Mouse (Mus musculus) limb, embryonic 11.5 days (tissue): ENCODE measurements at regions not wholly inside any gene's neighbourhood (a gene's known extent, or its start where the extent isn't known, plus 50 kb on each side); places are given as distances from the start of the nearest gene placed in this dataset.

Source experiments
- ATAC-seq: fragments of 200-750 bp; cut with Nextera tagmentation; 2 replicates; pipeline ENCODE4 v1.8.0; 2017; ENCODE audit warnings: low read depth; ENCODE audit not compliant: insufficient number of reproducible peaks, low FRiP score, low TSS enrichment
- DNase-seq: peaks from one replicate; pipeline ENCODE4 v3.0.0-alpha.2; 2015; ENCODE audit warnings: low spot score
- H3K27ac ChIP-seq: fragments of 300-500 bp; sonication (generic); replicated peaks from 2 replicates; pipeline ENCODE4 v1.5.1; 2014; ENCODE audit warnings: low read depth, mild to moderate bottlenecking, low read length
- H3K27me3 ChIP-seq: fragments of 300-500 bp; sonication (generic); 2 replicates; pipeline ENCODE4 v1.6.1; 2014; ENCODE audit warnings: mild to moderate bottlenecking, low read length, mixed read lengths; ENCODE audit not compliant: control insufficient read depth, insufficient read depth
- H3K36me3 ChIP-seq: fragments of 300-500 bp; sonication (generic); 2 replicates; pipeline ENCODE4 v1.6.1; 2014; ENCODE audit warnings: mild to moderate bottlenecking, low read length, moderate library complexity, mixed read lengths; ENCODE audit not compliant: control insufficient read depth, insufficient read depth
- H3K4me1 ChIP-seq: fragments of 300-500 bp; sonication (generic); 2 replicates; pipeline ENCODE4 v1.6.1; 2014; ENCODE audit warnings: low read length, mixed read lengths; ENCODE audit not compliant: control insufficient read depth, insufficient read depth
- H3K4me2 ChIP-seq: fragments of 300-500 bp; sonication (generic); 2 replicates; pipeline ENCODE4 v1.6.1; 2014; ENCODE audit warnings: low read depth, mild to moderate bottlenecking, moderate library complexity; ENCODE audit not compliant: severe bottlenecking
- H3K4me3 ChIP-seq: fragments of 300-500 bp; sonication (generic); 2 replicates; pipeline ENCODE4 v1.5.1; 2014; ENCODE audit warnings: low read depth, low read length
- H3K9ac ChIP-seq: fragments of 300-500 bp; sonication (generic); 2 replicates; pipeline ENCODE4 v1.6.1; 2014; ENCODE audit warnings: mild to moderate bottlenecking, low read length
- H3K9me3 ChIP-seq: fragments of 300-500 bp; sonication (generic); 2 replicates; pipeline ENCODE4 v1.6.1; 2016; ENCODE audit warnings: low read length; ENCODE audit not compliant: control insufficient read depth
- WGBS: fragments of 180-500 bp; shearing (Covaris S2); extraction: QIAGEN DNeasy Blood & Tissue Kit; methylation state at CpG from one replicate; pipeline ENCODE4 v1.1.7; 2014; 5-methylcytosine and 5-hydroxymethylcytosine counted together

- DNase-seq (no peak), ATAC-seq (no peak)
- Histone ChIP-seq H3K36me3 (no peaks in the 10 kb centered on the region), H3K27ac (no peak overlapping the region), H3K4me1 (no peaks in the 10 kb centered on the region), H3K9me3 (no peaks in the 10 kb centered on the region), H3K9ac (no peak overlapping the region), H3K4me2 (no peak overlapping the region), H3K4me3 (no peak overlapping the region), H3K27me3 (no peaks in the 10 kb centered on the region)
- 78% methylated on average over 5 of the region's 5 CpGs for WGBS
Observed at GRCm38 (mm10) chr17:88279656-88280055, 160.9 kb upstream of the Foxn2 start.

GRCm38 (mm10) chr17:88282711-88283110 is 157.8 kb upstream of the Foxn2 start:
- H3K4me2 ChIP-seq: no peak overlapping the region
- WGBS: 62% methylated on average over 1 of the region's 1 CpGs
- H3K9ac ChIP-seq: no peak overlapping the region
- no peaks in the 10 kb centered on the region for H3K4me1 ChIP-seq
- ATAC-seq (no peak), DNase-seq (no peak)
- H3K27me3 ChIP-seq: no peaks in the 10 kb centered on the region
- H3K27ac ChIP-seq: no peak overlapping the region
- no peaks in the 10 kb centered on the region for H3K9me3 ChIP-seq
- no peaks in the 10 kb centered on the region for H3K36me3 ChIP-seq
- no peak overlapping the region for H3K4me3 ChIP-seq

GRCm38 (mm10) chr17:88284477-88284876 is 156.0 kb upstream of the Foxn2 start:
- ATAC-seq: no peak
- Histone ChIP-seq H3K4me1 (no peaks in the 10 kb centered on the region), H3K4me3 (no peak overlapping the region), H3K36me3 (no peaks in the 10 kb centered on the region), H3K27me3 (no peaks in the 10 kb centered on the region), H3K4me2 (no peak overlapping the region), H3K9ac (no peak overlapping the region), H3K27ac (no peak overlapping the region), H3K9me3 (no peaks in the 10 kb centered on the region; the same call in 1 of the 2 replicates)
- 92% methylated on average over 3 of the region's 3 CpGs for WGBS
- no peak for DNase-seq

GRCm38 (mm10) chr17:88287861-88288260 is 152.7 kb upstream of the Foxn2 start:
- Histone ChIP-seq H3K4me2 (no peak overlapping the region), H3K4me3 (no peak overlapping the region), H3K27ac (no peak overlapping the region), H3K4me1 (no peaks in the 10 kb centered on the region), H3K9me3 (no peaks in the 10 kb centered on the region; the same call in 1 of the 2 replicates), H3K27me3 (no peaks in the 10 kb centered on the region), H3K36me3 (no peaks in the 10 kb centered on the region), H3K9ac (no peak overlapping the region)
- 92% methylated on average over 1 of the region's 1 CpGs for WGBS
- ATAC-seq (no peak), DNase-seq (no peak)

- no peaks in the 10 kb centered on the region for H3K36me3 ChIP-seq
- H3K9ac ChIP-seq: no peak overlapping the region
- H3K9me3 ChIP-seq: no peaks in the 10 kb centered on the region
- no peak for ATAC-seq
- no peak overlapping the region for H3K4me3 ChIP-seq
- no peak for DNase-seq
- H3K27me3 ChIP-seq: no peaks in the 10 kb centered on the region
- H3K4me2 ChIP-seq: no peak overlapping the region
- H3K27ac ChIP-seq: no peak overlapping the region
- WGBS: 66% methylated on average over 4 of the region's 4 CpGs
- H3K4me1 ChIP-seq: no peaks in the 10 kb centered on the region
Observed at GRCm38 (mm10) chr17:88297520-88297919, 143.0 kb upstream of the Foxn2 start.

- ATAC-seq (no peak), DNase-seq (no peak)
- no peaks in the 10 kb centered on the region for H3K4me1 ChIP-seq
- no peak overlapping the region for H3K27ac ChIP-seq
- WGBS: 54% methylated on average over 2 of the region's 2 CpGs
- no peaks in the 10 kb centered on the region for H3K27me3 ChIP-seq
- H3K4me3 ChIP-seq: no peak overlapping the region
- H3K9ac ChIP-seq: no peak overlapping the region
- H3K36me3 ChIP-seq: no peaks in the 10 kb centered on the region
- peaks cover 4% of the 10 kb centered on the region; the same call in 1 of the 2 replicates for H3K9me3 ChIP-seq
- no peak overlapping the region for H3K4me2 ChIP-seq
Observed at GRCm38 (mm10) chr17:88303991-88304390, 136.5 kb upstream of the Foxn2 start.

GRCm38 (mm10) chr17:88305165-88305564 is 135.3 kb upstream of the Foxn2 start:
- H3K4me2 ChIP-seq: no peak overlapping the region
- H3K4me3 ChIP-seq: no peak overlapping the region
- peaks cover 4% of the 10 kb centered on the region; the same call in 1 of the 2 replicates for H3K9me3 ChIP-seq
- ATAC-seq (no peak), DNase-seq (no peak)
- H3K27me3 ChIP-seq: no peaks in the 10 kb centered on the region
- WGBS: 84% methylated on average over 9 of the region's 9 CpGs
- no peaks in the 10 kb centered on the region for H3K36me3 ChIP-seq
- no peaks in the 10 kb centered on the region for H3K4me1 ChIP-seq
- H3K9ac ChIP-seq: no peak overlapping the region
- H3K27ac ChIP-seq: no peak overlapping the region

- Histone ChIP-seq H3K9ac (no peak overlapping the region), H3K4me2 (no peak overlapping the region), H3K36me3 (no peaks in the 10 kb centered on the region), H3K27me3 (no peaks in the 10 kb centered on the region), H3K9me3 (peaks cover 4% of the 10 kb centered on the region; the same call in 1 of the 2 replicates), H3K4me3 (no peak overlapping the region), H3K27ac (no peak overlapping the region), H3K4me1 (no peaks in the 10 kb centered on the region)
- no peak for ATAC-seq
- 68% methylated on average over 9 of the region's 9 CpGs for WGBS
- no peak for DNase-seq
Observed at GRCm38 (mm10) chr17:88306325-88306724, 134.2 kb upstream of the Foxn2 start.

- H3K36me3 ChIP-seq: no peaks in the 10 kb centered on the region
- H3K9ac ChIP-seq: no peak overlapping the region
- no peak overlapping the region for H3K4me3 ChIP-seq
- WGBS: 33% methylated on average over 4 of the region's 4 CpGs
- ATAC-seq (no peak), DNase-seq (no peak)
- no peaks in the 10 kb centered on the region for H3K4me1 ChIP-seq
- no peaks in the 10 kb centered on the region for H3K27me3 ChIP-seq
- peaks cover 4% of the 10 kb centered on the region; the same call in 1 of the 2 replicates for H3K9me3 ChIP-seq
- no peak overlapping the region for H3K4me2 ChIP-seq
- H3K27ac ChIP-seq: no peak overlapping the region
Observed at GRCm38 (mm10) chr17:88307082-88307481, 133.4 kb upstream of the Foxn2 start.
